Mouse (Mus musculus) embryonic fibroblast, embryonic 13.5 days (primary cell): ENCODE data around the gene Scin.

ENCODE experiments used
- CTCF ChIP-seq: IDR thresholded peaks from 2 replicates; pipeline ENCODE4 v1.5.1; 2011; ENCODE audit warnings: mild to moderate bottlenecking, control low read depth, low read length, moderate library complexity, borderline replicate concordance; ENCODE audit not compliant: insufficient read depth
- POLR2A ChIP-seq: IDR thresholded peaks from 2 replicates; pipeline ENCODE4 v1.6.1; 2011; ENCODE audit warnings: low read depth, mild to moderate bottlenecking, control low read depth, low read length, moderate library complexity

GRCm38 (mm10) chr12:40096453-40096852 is 37.6 kb downstream of the Scin start:
- TF ChIP-seq CTCF (no peak), POLR2A (no peak)
